Comparison of ENCODE assay signal across 20 mouse cellular contexts in genomic region chr12:53558259-53558658, GRCm38 (mm10).
DNase-seq lines count a peak whose midpoint lies in the region; ATAC-seq and TF ChIP-seq lines count a peak whose summit lies in the region.
"Had no signal": no experiment of that assay in that cellular context is flagged by ENCODE, and none has a peak within 500 bp of the region (broad histone marks: within the 10 kb centered on the region; RNA-seq: fewer than 3 reads in every experiment).

No protein-coding gene starts in this region.

- no peak overlapping the region for H3K4me2 ChIP-seq in CH12.LX (ENCODE audit: insufficient read depth, low read depth, poor library complexity, severe bottlenecking)
- H3K4me2 ChIP-seq: embryonic facial prominence, embryonic 13.5 days; embryonic facial prominence, embryonic 15.5 days; forebrain, embryonic 13.5 days; forebrain, embryonic 15.5 days had no signal

- H3K4me3 ChIP-seq in CH12.LX (replicated peaks in 1 of 3; ENCODE audit: low read depth in 2 of 3, low read length in 2 of 3, poor library complexity in 1 of 3), result no peak overlapping the region
- no peak overlapping the region for H3K4me3 ChIP-seq in ES-E14 (ENCODE audit: insufficient read depth in 1 of 2, low read depth in 1 of 2, low read length in 2 of 2, poor library complexity in 1 of 2, severe bottlenecking in 1 of 2)
- H3K4me3 ChIP-seq: embryonic facial prominence, embryonic 13.5 days; embryonic facial prominence, embryonic 15.5 days; forebrain, embryonic 13.5 days; forebrain, embryonic 15.5 days had no signal

- H3K27me3 ChIP-seq in CH12.LX (replicated peaks), result no peaks in the 10 kb centered on the region
- H3K27me3 ChIP-seq: embryonic facial prominence, embryonic 13.5 days; embryonic facial prominence, embryonic 15.5 days; forebrain, embryonic 13.5 days; forebrain, embryonic 15.5 days had no signal

- H3K27ac ChIP-seq in CH12.LX (ENCODE audit: insufficient read depth, low read depth) (no peak overlapping the region), ES-E14 (ENCODE audit: insufficient read depth, low read depth, low read length, poor library complexity, severe bottlenecking) (no peak overlapping the region)
- H3K27ac ChIP-seq: embryonic facial prominence, embryonic 13.5 days; embryonic facial prominence, embryonic 15.5 days; forebrain, embryonic 13.5 days; forebrain, embryonic 15.5 days had no signal

- peak; percentile 0 to 2 for DNase-seq in kidney, adult 8-10 months
- no peak for DNase-seq in kidney, postnatal 4 days
- DNase-seq in CH12.LX (ENCODE audit: extremely low read depth) (no peak), ES-E14 (ENCODE audit: low read depth, low spot score) (no peak)
- DNase-seq: adrenal gland, adult 2 months; adrenal gland, postnatal 10 days; adrenal gland, postnatal 25 days; cerebellum, adult 11 months; cerebellum, adult 18-20 months; cerebellum, adult 8-10 months; cerebellum, adult 9-11 months; cerebellum, postnatal 14 days; cerebellum, postnatal 36 days; embryo, embryonic 11 days; forebrain, postnatal 0 days had no signal

- no peak for TF ChIP-seq RAD21 in CH12.LX (IDR thresholded peaks at IDR 0.05; ENCODE audit: low read depth, low read length)

- no peak for TF ChIP-seq POLR2A in CH12.LX (IDR thresholded peaks at IDR 0.05; ENCODE audit: low read depth, low read length)

- no peaks in the 10 kb centered on the region for H3K4me1 ChIP-seq in CH12.LX (ENCODE audit: control insufficient read depth in 1 of 2, insufficient read depth in 2 of 2)
- no peaks in the 10 kb centered on the region for H3K4me1 ChIP-seq in ES-E14 (ENCODE audit: control insufficient read depth in 2 of 2, insufficient read depth in 2 of 2, low read length in 2 of 2, poor library complexity in 1 of 2)
- H3K4me1 ChIP-seq: embryonic facial prominence, embryonic 13.5 days; embryonic facial prominence, embryonic 15.5 days had no signal

- H3K9ac ChIP-seq in CH12.LX (ENCODE audit: insufficient read depth, low read depth) (no peak overlapping the region), ES-E14 (ENCODE audit: insufficient read depth, low read depth, low read length, poor library complexity, severe bottlenecking) (no peak overlapping the region)
- H3K9ac ChIP-seq: embryonic facial prominence, embryonic 13.5 days; embryonic facial prominence, embryonic 15.5 days; forebrain, embryonic 13.5 days; forebrain, embryonic 15.5 days; forebrain, postnatal 0 days had no signal

- no peak for ATAC-seq in erythroblast, adult 5-6 weeks (replicated peaks; ENCODE audit: low FRiP score, poor library complexity, severe bottlenecking)
- ATAC-seq: forebrain, embryonic 13.5 days; forebrain, embryonic 15.5 days; forebrain, postnatal 0 days had no signal

- dilution Hi-C loops in CH12.LX (cut with MboI; ENCODE audit: extremely low pct_ligation_motif_present, extremely low pct_unique_long_range_greater_than_20kb, low sequenced_read_pairs), result no loop called here

- H3K36me3 ChIP-seq in CH12.LX (replicated peaks in 1 of 2; ENCODE audit: control insufficient read depth in 1 of 2, insufficient read depth in 1 of 2, low read length in 1 of 2) (no peaks in the 10 kb centered on the region), ES-E14 (ENCODE audit: control insufficient read depth, insufficient read depth, low read length, poor library complexity, severe bottlenecking) (no peaks in the 10 kb centered on the region)
- H3K36me3 ChIP-seq: embryonic facial prominence, embryonic 13.5 days; embryonic facial prominence, embryonic 15.5 days; forebrain, embryonic 15.5 days had no signal

- TF ChIP-seq EP300 in CH12.LX (IDR thresholded peaks at IDR 0.05; ENCODE audit: low read length), result no peak

- no peak for TF ChIP-seq CTCF in CH12.LX (conservative IDR thresholded peaks at IDR 0.05 in 1 of 2, IDR thresholded peaks at IDR 0.05 in 1 of 2; ENCODE audit: low read depth in 2 of 2, low read length in 2 of 2)

- H3K79me2 ChIP-seq in CH12.LX (replicated peaks; ENCODE audit: control insufficient read depth, extremely low read depth, insufficient read depth, poor library complexity, severe bottlenecking), result no peaks in the 10 kb centered on the region

- H3K9me3 ChIP-seq in CH12.LX (replicated peaks; ENCODE audit: low read length) (no peaks in the 10 kb centered on the region), ES-E14 (ENCODE audit: control insufficient read depth, insufficient read depth, low read depth, low read length) (no peaks in the 10 kb centered on the region)
- H3K9me3 ChIP-seq: embryonic facial prominence, embryonic 13.5 days; embryonic facial prominence, embryonic 15.5 days; forebrain, embryonic 13.5 days; forebrain, embryonic 15.5 days had no signal

- in situ Hi-C loops in CH12.LX (cut with MboI; ENCODE audit: low pct_ligation_motif_present, low pct_unique_long_range_greater_than_20kb, low sequenced_read_pairs), result no loop called here
- in situ Hi-C loops in ES-E14 (cut with MboI; ENCODE audit: low sequenced_read_pairs in 2 of 2, unreplicated experiment in 2 of 2), result no loop called here

TF ChIP-seq in CH12.LX, 34 proteins besides CTCF, POLR2A, EP300 and RAD21:
- TF ChIP-seq MAFK (IDR thresholded peaks at IDR 0.05; ENCODE audit: insufficient replicate concordance, low read length) (peak; percentile 59; the same call in 1 of the 2 replicates), TBP (conservative IDR thresholded peaks at IDR 0.05; ENCODE audit: low read depth, low read length) (no peak), NRF1 (IDR thresholded peaks at IDR 0.05; ENCODE audit: low read depth, low read length) (no peak)

TF ChIP-seq in ES-E14, 5 proteins besides CTCF, POLR2A, EP300 and RAD21:
- TF ChIP-seq ZNF384 (IDR thresholded peaks at IDR 0.05; ENCODE audit: low read depth, low read length) (no peak), MAFK (IDR thresholded peaks at IDR 0.05; ENCODE audit: insufficient read depth, low read depth, low read length) (peak; percentile 57; the same call in 1 of the 2 replicates), HCFC1 (IDR thresholded peaks at IDR 0.05; ENCODE audit: borderline replicate concordance, insufficient read depth, low read length) (no peak)

Comparison
In these comparisons a context has a peak if more than half of its experiments do, and no peak if none do; other contexts are left out.
1. DNase-seq: peak in kidney, adult 8-10 months (2 of 2); none in kidney, postnatal 4 days (0 of 2), CH12.LX (single experiment) and ES-E14 (single experiment).